Mouse (Mus musculus): ENCODE data around the gene Zfp553. TPM values are rescaled to one million over a fixed set of nuclear protein-coding genes. Genes with fewer than 3 reads are reported as not detected.

Gene Zfp553
- polyA plus RNA-seq (2015; fragmentation: Nextera tagmentation; extraction: Ambion mirVana): 10.4 and 16.9 TPM in 2 replicates

DNA sequence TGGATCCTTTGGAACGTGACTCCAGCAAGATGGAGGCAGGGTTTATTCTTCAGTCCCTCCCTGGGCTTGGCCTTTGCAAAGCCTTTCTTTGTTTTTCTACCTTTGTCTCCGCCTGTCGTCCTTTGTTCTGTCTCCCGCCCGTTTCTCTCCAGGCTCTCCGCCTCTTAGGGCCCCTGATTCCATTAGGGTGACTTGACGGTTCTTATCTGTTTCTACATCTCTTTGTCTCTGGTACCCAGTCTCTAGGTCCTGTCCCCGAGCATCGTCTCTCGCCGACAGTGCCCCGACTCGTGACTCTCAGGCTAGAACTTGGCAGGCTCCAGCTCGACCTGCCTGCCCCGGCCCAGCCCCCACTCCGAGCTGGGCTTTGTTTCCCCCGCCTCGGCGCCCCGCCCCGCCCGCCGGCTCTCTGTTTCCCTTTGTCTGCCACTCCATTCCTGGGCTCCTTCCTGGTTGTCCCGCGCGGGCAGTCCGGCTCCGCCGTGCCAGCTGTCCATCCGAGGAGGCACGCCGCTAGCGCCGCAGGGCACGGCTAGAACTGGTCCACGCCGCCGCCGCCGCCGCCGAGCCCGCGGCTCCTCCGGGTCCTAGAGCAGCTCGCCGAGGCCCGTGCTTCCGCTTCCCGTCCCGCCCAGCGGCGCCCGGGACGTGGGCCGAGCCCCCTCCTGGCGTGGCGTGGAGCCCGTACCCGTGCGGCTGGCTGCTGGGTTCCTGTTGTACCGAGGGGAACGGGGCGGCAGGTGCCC, at the start of gene Zfp553, which contains the start of gene Sept1:
Zfp553 (plus strand) TSS at position 440 of the 746 bp plus-strand sequence.
Sept1 (minus strand) TSS at position 509 of the 746 bp plus-strand sequence.

DNA sequence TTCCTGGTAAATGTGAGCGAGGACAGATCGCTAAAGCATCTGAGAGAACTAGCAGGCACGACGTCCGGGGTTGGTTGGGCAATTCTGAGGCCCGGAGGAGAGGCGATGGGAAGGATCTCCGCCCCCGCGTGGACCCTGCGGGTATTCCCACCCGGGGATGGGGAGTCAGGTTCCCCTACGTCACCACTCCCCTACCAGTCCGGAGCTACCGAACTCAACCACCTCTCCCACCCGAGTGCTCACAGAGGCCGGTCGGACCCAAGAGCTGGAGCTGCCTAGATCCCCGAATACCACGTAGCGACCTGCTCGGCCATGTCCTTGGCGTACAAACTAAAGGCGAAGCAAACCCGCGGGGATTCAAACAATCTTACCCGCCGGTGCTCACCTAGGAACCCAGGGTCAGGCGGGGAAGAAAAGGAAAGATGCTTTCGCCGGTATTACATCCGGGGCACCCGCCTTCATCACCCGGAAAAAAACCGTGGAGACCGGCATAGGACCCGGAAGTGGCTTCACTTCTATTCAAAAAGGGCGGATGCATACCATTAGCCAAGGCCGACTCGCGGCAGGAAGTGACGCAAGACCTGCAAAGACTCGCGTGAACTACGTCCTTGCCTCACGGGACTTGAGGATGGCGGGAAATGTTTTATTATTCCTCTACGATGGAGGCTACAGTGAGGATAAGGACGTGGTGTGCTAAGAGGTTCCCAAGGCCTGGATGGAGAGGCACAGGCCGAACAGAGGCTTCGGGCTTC, 37.1 kb upstream of the Zfp553 start, which contains the start of gene Cd2bp2:
Cd2bp2 (minus strand) TSS at position 507 of the 752 bp plus-strand sequence.

GRCm38 (mm10) chr7:127208295-127208552, 24.6 kb upstream of the Zfp553 start, which contains the start of gene Tbc1d10b:
TSS of gene Tbc1d10b (minus strand) at chr7:127208468.

DNA sequence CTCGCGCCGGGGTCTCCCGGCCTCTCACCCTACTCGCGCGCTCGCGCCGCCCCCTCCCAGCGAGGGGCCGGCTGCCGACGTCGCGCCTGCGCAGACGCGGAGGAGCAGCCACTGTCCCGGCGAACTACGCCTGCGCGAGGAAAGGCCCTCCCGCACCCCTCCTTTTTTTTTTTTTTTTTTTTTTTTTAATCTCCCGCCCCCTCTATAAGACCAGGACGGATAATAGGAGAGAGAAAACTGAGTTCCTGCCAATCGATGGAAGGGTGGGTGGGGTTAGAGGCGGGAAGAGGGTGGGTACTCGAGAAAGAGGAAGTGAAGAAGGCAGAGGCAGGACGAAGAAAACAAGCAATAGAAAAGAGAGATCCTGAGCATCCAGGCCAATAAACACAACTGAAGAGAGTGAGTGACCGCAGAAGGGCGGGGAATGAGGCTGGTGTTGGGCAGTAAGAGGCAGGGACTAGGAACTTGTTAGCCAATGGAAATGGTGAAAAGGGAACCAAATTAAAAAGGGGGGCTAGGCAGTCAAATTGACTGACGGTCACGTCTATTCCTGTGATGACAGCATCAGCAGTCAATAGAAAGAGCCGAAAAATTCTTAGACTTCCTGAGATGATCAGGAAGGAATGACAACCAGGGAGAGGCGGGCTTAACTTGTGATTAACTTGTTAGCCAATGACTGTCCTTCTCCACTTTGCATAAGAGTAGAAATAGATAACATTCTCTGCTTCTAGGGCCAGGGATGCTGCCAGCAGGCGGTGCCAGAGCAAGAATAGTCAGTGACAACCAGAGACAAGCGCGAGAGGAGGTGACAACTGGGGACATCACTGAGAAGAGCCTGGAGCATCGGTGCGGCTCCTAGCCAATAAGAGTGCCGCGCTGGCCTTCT, 24.1 kb upstream of the Zfp553 start, which contains the start of gene Mylpf:
Mylpf (plus strand) TSS at position 338 of the 886 bp plus-strand sequence.

GRCm38 (mm10) chr7:127243870-127244657, 11.2 kb downstream of the Zfp553 start, which contains the start of gene Zfp771:
TSS of gene Zfp771 (plus strand) at chr7:127244274.

DNA sequence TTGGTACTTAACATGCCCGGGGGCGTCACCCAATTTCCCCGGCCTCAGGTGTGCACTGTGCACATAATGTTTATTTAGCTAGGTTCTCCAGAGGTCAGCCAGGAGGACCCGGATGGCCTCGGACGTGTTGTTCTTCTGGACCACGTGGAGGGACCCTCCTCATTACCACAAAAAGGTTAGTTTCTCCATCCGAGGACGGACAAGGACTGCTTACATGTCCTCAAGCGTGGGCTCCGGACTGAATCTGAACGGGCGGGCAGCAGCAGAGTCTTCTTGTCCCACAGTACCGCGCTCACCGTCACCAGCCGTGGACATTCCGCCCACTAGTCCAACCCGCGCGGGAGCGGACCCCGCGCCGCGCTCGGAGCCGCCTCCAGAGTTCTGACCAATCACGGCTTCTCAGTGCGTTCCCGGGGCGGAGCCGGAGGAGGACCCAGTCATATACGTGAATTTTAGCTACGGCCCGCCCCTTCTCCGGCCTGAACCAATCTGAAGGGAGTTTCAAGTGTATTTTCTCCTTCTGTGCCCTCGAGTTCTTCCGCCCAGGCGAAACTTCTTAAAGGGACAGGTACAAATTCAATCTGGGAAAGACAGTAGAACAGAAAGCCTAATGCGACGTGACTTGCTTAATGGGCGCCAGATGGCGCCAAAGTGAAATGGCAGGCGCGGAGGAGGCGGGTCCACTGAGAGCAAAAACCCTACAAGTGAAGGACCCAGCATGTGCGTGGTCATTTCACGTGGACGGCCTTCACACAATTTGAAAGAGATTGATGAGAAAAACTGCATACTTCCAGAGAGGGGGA, 27.6 kb downstream of the Zfp553 start, which contains the start of gene Dctpp1:
Dctpp1 (minus strand) TSS at position 401 of the 803 bp plus-strand sequence.

GRCm38 (mm10) chr7:127273925-127274789, 41.3 kb downstream of the Zfp553 start, which contains the start of gene Sephs2:
TSS of gene Sephs2 (minus strand) at chr7:127274055.

Other genes starting within 250 kb of the Zfp553 start
- 30.4 and 57.1 TPM in 2 replicates for gene Mvp, start 218.4 kb upstream of the Zfp553 start, polyA plus RNA-seq (2015; fragmentation: Nextera tagmentation; extraction: Ambion mirVana)
- 1.8 TPM in 1 of 2 replicates, not detected in the other for gene Pagr1b, start 216.6 kb upstream of the Zfp553 start, polyA plus RNA-seq (2015; fragmentation: Nextera tagmentation; extraction: Ambion mirVana)
- 34.5 and 46.8 TPM in 2 replicates for gene Pagr1a, start 215.7 kb upstream of the Zfp553 start, polyA plus RNA-seq (2015; fragmentation: Nextera tagmentation; extraction: Ambion mirVana)
- 10.0 and 38.2 TPM in 2 replicates for gene Gm42742, start 212.0 kb upstream of the Zfp553 start, polyA plus RNA-seq (2015; fragmentation: Nextera tagmentation; extraction: Ambion mirVana)
- 6.6 and 10.5 TPM in 2 replicates for gene Prrt2, start 211.8 kb upstream of the Zfp553 start, polyA plus RNA-seq (2015; fragmentation: Nextera tagmentation; extraction: Ambion mirVana)
- 53.4 and 57.6 TPM in 2 replicates for gene Maz, start 206.0 kb upstream of the Zfp553 start, polyA plus RNA-seq (2015; fragmentation: Nextera tagmentation; extraction: Ambion mirVana)
- 23.5 and 31.1 TPM in 2 replicates for gene Kif22, start 190.6 kb upstream of the Zfp553 start, polyA plus RNA-seq (2015; fragmentation: Nextera tagmentation; extraction: Ambion mirVana)
- gene Zg16, start 145.7 kb upstream of the Zfp553 start, polyA plus RNA-seq (2015; fragmentation: Nextera tagmentation; extraction: Ambion mirVana): 0.47 TPM in 1 of 2 replicates, not detected in the other
- gene AI467606, start 141.7 kb upstream of the Zfp553 start, polyA plus RNA-seq (2015; fragmentation: Nextera tagmentation; extraction: Ambion mirVana): 2.1 and 2.7 TPM in 2 replicates
- 6.9 and 12.9 TPM in 2 replicates for gene Qprt, start 110.8 kb upstream of the Zfp553 start, polyA plus RNA-seq (2015; fragmentation: Nextera tagmentation; extraction: Ambion mirVana)
- gene Spn, start 95.2 kb upstream of the Zfp553 start, polyA plus RNA-seq (2015; fragmentation: Nextera tagmentation; extraction: Ambion mirVana): 1.4 and 1.5 TPM in 2 replicates
- 25.2 and 32.9 TPM in 2 replicates for gene Cd2bp2, start 37.0 kb upstream of the Zfp553 start, polyA plus RNA-seq (2015; fragmentation: Nextera tagmentation; extraction: Ambion mirVana)
- 14.5 and 15.3 TPM in 2 replicates for gene Tbc1d10b, start 24.6 kb upstream of the Zfp553 start, polyA plus RNA-seq (2015; fragmentation: Nextera tagmentation; extraction: Ambion mirVana)
- 24.7 and 81.2 TPM in 2 replicates for gene Mylpf, start 24.2 kb upstream of the Zfp553 start, polyA plus RNA-seq (2015; fragmentation: Nextera tagmentation; extraction: Ambion mirVana)
- gene Sept1, start 69 bp downstream of the Zfp553 start, polyA plus RNA-seq (2015; fragmentation: Nextera tagmentation; extraction: Ambion mirVana): 13.9 and 21.8 TPM in 2 replicates
- gene Zfp771, start 11.2 kb downstream of the Zfp553 start, polyA plus RNA-seq (2015; fragmentation: Nextera tagmentation; extraction: Ambion mirVana): 58.3 and 67.4 TPM in 2 replicates
- 126 and 177 TPM in 2 replicates for gene Dctpp1, start 27.6 kb downstream of the Zfp553 start, polyA plus RNA-seq (2015; fragmentation: Nextera tagmentation; extraction: Ambion mirVana)
- 93.4 and 161 TPM in 2 replicates for gene Sephs2, start 41.0 kb downstream of the Zfp553 start, polyA plus RNA-seq (2015; fragmentation: Nextera tagmentation; extraction: Ambion mirVana)
- 0.61 and 1.0 TPM in 2 replicates for gene Itgal, start 63.2 kb downstream of the Zfp553 start, polyA plus RNA-seq (2015; fragmentation: Nextera tagmentation; extraction: Ambion mirVana)
- gene Zfp768, start 112.5 kb downstream of the Zfp553 start, polyA plus RNA-seq (2015; fragmentation: Nextera tagmentation; extraction: Ambion mirVana): 11.5 and 12.3 TPM in 2 replicates
- 5.4 TPM in 2 replicates for gene Zfp747, start 143.0 kb downstream of the Zfp553 start, polyA plus RNA-seq (2015; fragmentation: Nextera tagmentation; extraction: Ambion mirVana)
- 2.4 and 2.6 TPM in 2 replicates for gene 9130019O22Rik, start 154.1 kb downstream of the Zfp553 start, polyA plus RNA-seq (2015; fragmentation: Nextera tagmentation; extraction: Ambion mirVana)
- gene E430018J23Rik, start 160.6 kb downstream of the Zfp553 start, polyA plus RNA-seq (2015; fragmentation: Nextera tagmentation; extraction: Ambion mirVana): 4.7 and 5.5 TPM in 2 replicates
- gene Zfp764, start 173.8 kb downstream of the Zfp553 start, polyA plus RNA-seq (2015; fragmentation: Nextera tagmentation; extraction: Ambion mirVana): 3.5 and 4.6 TPM in 2 replicates
- gene Zfp688, start 189.0 kb downstream of the Zfp553 start, polyA plus RNA-seq (2015; fragmentation: Nextera tagmentation; extraction: Ambion mirVana): 28.5 and 40.1 TPM in 2 replicates
- gene Zfp689, start 216.1 kb downstream of the Zfp553 start, polyA plus RNA-seq (2015; fragmentation: Nextera tagmentation; extraction: Ambion mirVana): 4.7 and 6.5 TPM in 2 replicates
- 25.3 and 37.3 TPM in 2 replicates for gene Prr14, start 226.6 kb downstream of the Zfp553 start, polyA plus RNA-seq (2015; fragmentation: Nextera tagmentation; extraction: Ambion mirVana)
- 10.2 and 12.1 TPM in 2 replicates for gene Fbrs, start 246.1 kb downstream of the Zfp553 start, polyA plus RNA-seq (2015; fragmentation: Nextera tagmentation; extraction: Ambion mirVana)

Data from adrenal gland, postnatal 0 days (tissue).